Mouse (Mus musculus): ENCODE results near the gene Rufy1. TPM values are rescaled to one million over a fixed set of nuclear protein-coding genes. Genes with fewer than 3 reads are reported as not detected.
A peak's percentile ranks its signal among the peaks of the same experiment; 100 is the strongest.

Gene Rufy1
- polyA plus RNA-seq, 1 experiment from 2014 or later, result 29.9 TPM

DNA sequence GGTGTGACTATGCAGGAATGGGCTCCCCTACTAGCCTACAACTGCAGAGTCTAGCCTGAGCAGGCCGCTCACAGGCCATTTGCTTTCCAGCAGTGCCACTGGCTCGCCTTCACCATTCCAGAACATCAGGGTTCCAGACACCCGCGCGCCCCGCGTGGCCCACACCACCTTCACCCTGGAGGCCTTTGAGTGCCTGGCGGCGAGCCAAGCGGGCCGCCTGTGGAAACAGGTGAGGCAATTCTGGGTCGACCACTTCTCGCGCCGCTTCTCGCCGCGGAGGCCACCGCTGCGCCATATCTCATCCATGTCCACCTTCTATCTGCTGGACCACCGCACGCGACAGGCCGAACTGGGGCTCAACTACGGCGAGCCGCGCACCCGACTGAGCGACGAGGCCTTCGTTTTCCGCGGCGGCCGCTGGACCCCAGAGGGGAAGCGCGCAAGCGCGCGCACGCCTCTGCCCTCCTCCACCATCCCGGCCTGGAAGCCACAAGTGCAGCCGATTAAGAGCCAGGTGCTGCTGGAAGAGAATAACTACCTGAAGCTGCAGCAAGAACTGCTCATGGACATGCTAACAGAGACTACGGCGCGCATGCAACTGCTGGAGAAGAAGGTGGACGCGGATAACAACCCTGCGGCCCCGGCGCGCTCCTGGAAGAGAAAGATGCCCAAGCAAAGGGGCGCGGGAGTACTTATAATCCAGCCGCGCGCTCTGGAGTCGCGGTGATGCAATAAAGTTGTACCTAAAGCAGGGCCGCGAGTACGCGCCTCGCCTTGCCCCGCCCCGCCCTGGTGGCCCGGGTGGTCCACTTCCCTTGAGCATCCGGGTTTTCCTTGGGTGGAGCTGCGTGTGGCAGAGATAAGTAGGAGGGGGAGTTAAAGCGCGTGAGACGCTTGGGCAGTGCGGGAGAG, 71.7 kb downstream of the Rufy1 start:
- 4% methylated on average over 68 of the region's 74 CpGs for WGBS
- Histone ChIP-seq H3K27ac (ENCODE audit: low read depth, low read length) (no peak overlapping the region), H3K4me1 (replicated peaks; ENCODE audit: control insufficient read depth, insufficient read depth, low read length) (no peaks in the 10 kb centered on the region)

DNA sequence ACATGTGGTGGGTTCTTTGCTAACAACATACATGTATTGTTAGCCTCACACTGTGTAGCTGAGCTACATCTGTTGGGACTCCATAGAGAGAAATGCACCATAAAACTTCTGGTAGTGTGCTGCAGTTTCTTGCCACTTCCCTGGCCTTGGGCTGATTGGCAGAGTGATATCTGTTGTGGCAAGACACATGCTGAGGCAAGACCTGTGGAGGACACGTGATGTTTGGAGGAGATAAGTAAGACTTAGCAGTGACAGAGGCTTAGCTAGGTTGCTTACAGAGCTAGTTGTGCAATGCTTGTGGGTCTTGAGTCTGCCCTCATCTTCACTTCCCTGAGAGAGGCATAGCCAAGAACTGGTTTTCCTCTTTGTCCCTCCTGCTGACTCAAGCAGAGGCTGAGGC, 75.5 kb downstream of the Rufy1 start:
- ATAC-seq (ENCODE audit: low FRiP score), result no peak
- 74% methylated on average over 1 of the region's 1 CpGs for WGBS

More for the DNA sequence above, 71.7 kb downstream of the Rufy1 start:
- Histone ChIP-seq H3K27me3 (ENCODE audit: control insufficient read depth, insufficient read depth, low read length) (peaks cover 4% of the 10 kb centered on the region; the same call in 1 of the 2 replicates), H3K9ac (ENCODE audit: low read depth, low read length) (peak overlapping the region; percentile 56), H3K9me3 (ENCODE audit: control insufficient read depth, low read length) (no peaks in the 10 kb centered on the region), H3K4me3 (ENCODE audit: low read depth, low read length) (peak overlapping the region; percentile 51), H3K36me3 (ENCODE audit: control insufficient read depth, insufficient read depth, low read length) (no peaks in the 10 kb centered on the region), H3K4me2 (replicated peaks; ENCODE audit: low read depth, low read length) (peak overlapping the region; percentile 67)
- peak; percentile 27; the same call in 1 of the 2 replicates for ATAC-seq (ENCODE audit: low FRiP score)
- DNase-seq (ENCODE audit: low spot score), result peak; percentile 75

DNA sequence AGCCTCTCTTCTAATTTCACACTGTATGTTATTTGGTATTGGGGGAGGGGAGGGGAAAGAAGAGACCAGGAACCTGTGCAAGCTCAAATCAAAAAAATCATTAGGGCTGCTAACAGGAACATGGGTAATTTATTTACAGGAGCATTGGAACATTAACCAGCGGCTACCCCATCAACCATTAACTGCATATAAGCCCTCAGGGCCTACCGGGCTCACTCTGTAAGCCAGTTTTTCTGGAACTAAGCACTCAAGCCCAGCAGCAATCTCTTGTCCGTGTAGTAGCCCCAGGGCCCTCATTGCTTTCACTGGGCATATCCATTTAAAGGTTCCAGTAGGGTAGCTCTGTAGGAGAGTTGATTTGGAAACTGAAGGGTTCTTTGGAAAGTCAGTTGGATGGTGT, 76.1 kb downstream of the Rufy1 start:
- no peak overlapping the region for H3K4me2 ChIP-seq (replicated peaks; ENCODE audit: low read depth, low read length)
- 74% methylated on average over 3 of the region's 3 CpGs for WGBS
- no peaks in the 10 kb centered on the region for H3K4me1 ChIP-seq (replicated peaks; ENCODE audit: control insufficient read depth, insufficient read depth, low read length)
- H3K27me3 ChIP-seq (ENCODE audit: control insufficient read depth, insufficient read depth, low read length), result peaks cover 4% of the 10 kb centered on the region; the same call in 1 of the 2 replicates
- ATAC-seq (ENCODE audit: low FRiP score) (no peak), DNase-seq (ENCODE audit: low spot score) (no peak)
- no peaks in the 10 kb centered on the region for H3K36me3 ChIP-seq (ENCODE audit: control insufficient read depth, insufficient read depth, low read length)
- no peaks in the 10 kb centered on the region for H3K9me3 ChIP-seq (ENCODE audit: control insufficient read depth, low read length)
- no peak overlapping the region for H3K9ac ChIP-seq (ENCODE audit: low read depth, low read length)
- H3K27ac ChIP-seq (ENCODE audit: low read depth, low read length), result no peak overlapping the region
- no peak overlapping the region for H3K4me3 ChIP-seq (ENCODE audit: low read depth, low read length)

More for the DNA sequence above, 75.5 kb downstream of the Rufy1 start:
- no peak overlapping the region for H3K4me2 ChIP-seq (replicated peaks; ENCODE audit: low read depth, low read length)
- no peak for DNase-seq (ENCODE audit: low spot score)
- no peaks in the 10 kb centered on the region for H3K36me3 ChIP-seq (ENCODE audit: control insufficient read depth, insufficient read depth, low read length)
- no peak overlapping the region for H3K27ac ChIP-seq (ENCODE audit: low read depth, low read length)
- no peak overlapping the region for H3K9ac ChIP-seq (ENCODE audit: low read depth, low read length)
- no peaks in the 10 kb centered on the region for H3K4me1 ChIP-seq (replicated peaks; ENCODE audit: control insufficient read depth, insufficient read depth, low read length)
- H3K4me3 ChIP-seq (ENCODE audit: low read depth, low read length), result no peak overlapping the region
- H3K9me3 ChIP-seq (ENCODE audit: control insufficient read depth, low read length), result no peaks in the 10 kb centered on the region
- H3K27me3 ChIP-seq (ENCODE audit: control insufficient read depth, insufficient read depth, low read length), result peaks cover 4% of the 10 kb centered on the region; the same call in 1 of the 2 replicates

DNA sequence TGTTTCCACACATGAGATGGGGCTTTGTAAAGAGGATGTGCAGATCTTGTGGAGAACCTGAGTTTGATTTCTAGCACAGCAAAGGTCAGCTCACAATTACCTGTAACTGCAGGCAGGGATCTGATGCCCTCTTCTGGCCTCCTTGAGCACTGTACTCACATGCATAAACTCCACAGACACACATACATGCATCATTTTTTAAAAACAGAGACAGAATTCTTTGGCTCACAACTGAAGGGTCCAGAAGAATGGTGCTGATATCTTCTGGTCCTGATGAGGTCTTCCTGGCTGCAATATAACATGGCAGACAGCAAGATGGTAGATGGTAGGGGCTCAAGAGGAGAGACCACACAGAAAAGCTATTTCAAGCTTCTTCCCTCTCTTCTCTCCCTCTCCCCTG, 76.8 kb downstream of the Rufy1 start, which contains the start of gene Cby3:
Gene Cby3 (plus strand): TSS at position 301 of the 400 bp plus-strand sequence.
- Histone ChIP-seq H3K9me3 (ENCODE audit: control insufficient read depth, low read length) (no peaks in the 10 kb centered on the region), H3K27ac (ENCODE audit: low read depth, low read length) (no peak within 1 kb of the TSS), H3K4me1 (replicated peaks; ENCODE audit: control insufficient read depth, insufficient read depth, low read length) (no peaks in the 10 kb centered on the region), H3K9ac (ENCODE audit: low read depth, low read length) (no peak within 1 kb of the TSS), H3K4me3 (ENCODE audit: low read depth, low read length) (no peak within 1 kb of the TSS), H3K36me3 (ENCODE audit: control insufficient read depth, insufficient read depth, low read length) (no peaks in the 10 kb centered on the region), H3K4me2 (replicated peaks; ENCODE audit: low read depth, low read length) (no peak within 1 kb of the TSS), H3K27me3 (ENCODE audit: control insufficient read depth, insufficient read depth, low read length) (peaks cover 4% of the 10 kb centered on the region; the same call in 1 of the 2 replicates)
- DNase-seq (ENCODE audit: low spot score), result no peak
- no peak for ATAC-seq (ENCODE audit: low FRiP score)

DNA sequence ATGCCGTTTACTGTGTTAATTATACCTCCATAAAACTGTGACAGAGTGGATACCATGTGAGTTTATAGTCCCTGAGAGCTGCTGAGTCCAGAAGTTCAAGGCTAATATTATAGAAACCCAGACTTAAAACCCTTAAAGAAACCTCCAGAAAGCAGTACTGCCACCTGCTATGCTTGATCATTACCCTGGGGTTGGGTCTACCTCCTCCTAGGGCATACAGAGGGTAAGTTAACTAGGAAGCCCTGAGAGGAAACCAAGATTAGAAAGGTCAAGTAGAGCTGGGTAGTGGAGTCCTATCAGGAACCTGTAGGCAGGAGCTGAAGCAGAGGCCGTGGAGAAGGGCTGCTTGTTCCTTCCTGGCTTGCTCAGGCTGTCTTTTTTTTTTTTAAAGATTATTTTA, 78.7 kb downstream of the Rufy1 start:
- H3K9ac ChIP-seq (ENCODE audit: low read depth, low read length), result no peak overlapping the region
- H3K4me2 ChIP-seq (replicated peaks; ENCODE audit: low read depth, low read length), result no peak overlapping the region
- ATAC-seq (ENCODE audit: low FRiP score) (no peak), DNase-seq (ENCODE audit: low spot score) (no peak)
- H3K27ac ChIP-seq (ENCODE audit: low read depth, low read length), result no peak overlapping the region
- no peaks in the 10 kb centered on the region for H3K9me3 ChIP-seq (ENCODE audit: control insufficient read depth, low read length)
- H3K27me3 ChIP-seq (ENCODE audit: control insufficient read depth, insufficient read depth, low read length), result no peaks in the 10 kb centered on the region
- 90% methylated on average over 2 of the region's 2 CpGs for WGBS
- H3K4me3 ChIP-seq (ENCODE audit: low read depth, low read length), result no peak overlapping the region
- H3K4me1 ChIP-seq (replicated peaks; ENCODE audit: control insufficient read depth, insufficient read depth, low read length), result no peaks in the 10 kb centered on the region
- H3K36me3 ChIP-seq (ENCODE audit: control insufficient read depth, insufficient read depth, low read length), result no peaks in the 10 kb centered on the region

DNA sequence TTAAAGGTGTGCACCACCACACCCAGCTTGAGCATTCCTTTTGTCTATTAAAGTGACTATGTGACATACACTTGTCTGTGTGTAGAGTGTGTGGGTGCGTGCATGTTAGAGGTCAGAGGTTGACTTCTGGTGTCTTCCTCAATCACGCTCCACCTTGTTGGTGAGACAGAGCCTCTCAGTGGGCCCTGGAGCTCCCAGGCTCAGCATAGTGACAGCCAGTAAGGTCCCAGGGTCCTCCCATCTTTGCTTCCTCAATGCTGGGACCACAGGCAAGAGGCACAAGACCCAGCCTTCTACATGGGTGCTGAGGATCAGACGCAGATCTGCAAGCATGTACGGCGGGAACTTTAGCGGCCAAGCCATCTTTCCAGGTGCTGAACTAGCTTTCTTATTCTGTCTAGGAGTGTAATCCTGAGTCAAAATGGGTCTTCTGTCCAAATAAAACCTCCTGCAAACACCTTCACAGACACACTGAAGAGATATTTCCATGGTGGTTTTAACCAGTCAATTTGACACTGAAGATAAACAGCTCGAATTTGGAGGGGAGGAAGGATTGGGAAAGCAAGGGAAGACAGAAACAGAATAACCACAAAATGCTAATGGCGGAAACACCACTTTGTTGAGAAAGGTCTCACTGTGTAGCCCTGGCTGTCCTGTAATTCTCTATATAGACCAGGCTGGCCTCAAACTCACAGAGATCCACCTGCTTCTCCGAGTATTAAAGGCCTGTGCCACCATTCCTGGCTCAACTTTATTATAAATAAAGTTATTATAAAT, 84.5 kb downstream of the Rufy1 start:
- Histone ChIP-seq H3K27ac (ENCODE audit: low read depth, low read length) (no peak overlapping the region), H3K9ac (ENCODE audit: low read depth, low read length) (no peak overlapping the region), H3K9me3 (ENCODE audit: control insufficient read depth, low read length) (no peaks in the 10 kb centered on the region), H3K4me2 (replicated peaks; ENCODE audit: low read depth, low read length) (no peak overlapping the region), H3K4me1 (replicated peaks; ENCODE audit: control insufficient read depth, insufficient read depth, low read length) (no peaks in the 10 kb centered on the region), H3K36me3 (ENCODE audit: control insufficient read depth, insufficient read depth, low read length) (no peaks in the 10 kb centered on the region), H3K27me3 (ENCODE audit: control insufficient read depth, insufficient read depth, low read length) (no peaks in the 10 kb centered on the region), H3K4me3 (ENCODE audit: low read depth, low read length) (no peak overlapping the region)
- ATAC-seq (ENCODE audit: low FRiP score), result no peak
- WGBS, result 90% methylated on average over 9 of the region's 9 CpGs
- no peak for DNase-seq (ENCODE audit: low spot score)

DNA sequence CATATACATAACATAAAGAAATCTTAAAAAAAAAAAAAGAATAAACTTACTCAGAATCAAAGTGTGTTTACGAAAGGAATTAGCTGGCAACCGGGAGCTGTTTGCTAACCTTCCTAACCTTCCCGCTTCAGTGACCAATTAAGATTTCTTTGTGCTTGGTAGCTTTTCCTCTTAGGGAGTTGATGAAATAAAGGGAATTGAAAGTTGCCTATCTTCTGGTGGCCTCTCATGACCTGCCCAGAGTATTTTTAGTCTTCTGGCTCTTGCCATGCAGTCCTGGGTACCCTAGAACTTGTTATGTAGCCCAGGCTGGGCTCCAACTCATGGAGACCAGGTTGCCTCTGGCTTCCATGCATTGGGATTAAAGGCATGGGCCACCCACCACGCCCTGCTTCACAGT, 85.4 kb downstream of the Rufy1 start:
- H3K27me3 ChIP-seq (ENCODE audit: control insufficient read depth, insufficient read depth, low read length), result no peaks in the 10 kb centered on the region
- 84% methylated on average over 4 of the region's 4 CpGs for WGBS
- no peak overlapping the region for H3K4me2 ChIP-seq (replicated peaks; ENCODE audit: low read depth, low read length)
- H3K9ac ChIP-seq (ENCODE audit: low read depth, low read length), result no peak overlapping the region
- H3K9me3 ChIP-seq (ENCODE audit: control insufficient read depth, low read length), result no peaks in the 10 kb centered on the region
- no peak overlapping the region for H3K27ac ChIP-seq (ENCODE audit: low read depth, low read length)
- DNase-seq (ENCODE audit: low spot score) (no peak), ATAC-seq (ENCODE audit: low FRiP score) (no peak)
- H3K4me1 ChIP-seq (replicated peaks; ENCODE audit: control insufficient read depth, insufficient read depth, low read length), result no peaks in the 10 kb centered on the region
- no peaks in the 10 kb centered on the region for H3K36me3 ChIP-seq (ENCODE audit: control insufficient read depth, insufficient read depth, low read length)
- no peak overlapping the region for H3K4me3 ChIP-seq (ENCODE audit: low read depth, low read length)

Data from hindbrain, embryonic 11.5 days (tissue).